Mouse (Mus musculus) intestine, embryonic 14.5 days (tissue): Measurements from ENCODE around the gene Mettl17. TPM values are rescaled to one million over a fixed set of nuclear protein-coding genes. Genes with fewer than 3 reads are reported as not detected.
"Not testable (repeated sequence)": the region's sequence is repeated elsewhere in the genome, so short reads cannot be mapped to it uniquely, and the experiment has no call there.

Source experiments
- ATAC-seq: fragments of 200-750 bp; cut with Nextera tagmentation; replicated peaks from 2 replicates; pipeline ENCODE4 v1.8.0; 2017; ENCODE audit warnings: low read depth, moderate number of reproducible peaks, moderate TSS enrichment, moderate library complexity; ENCODE audit not compliant: low FRiP score, low TSS enrichment
- DNase-seq: peaks from one replicate; pipeline ENCODE4 v3.0.0-alpha.2; 2018; ENCODE audit warnings: low spot score
- H3K27ac ChIP-seq: fragments of 300-500 bp; sonication (generic); 2 replicates; pipeline ENCODE4 v1.5.1; 2014; ENCODE audit warnings: low read depth, mild to moderate bottlenecking, control low read depth
- H3K27me3 ChIP-seq: fragments of 300-500 bp; sonication (generic); replicated peaks from 2 replicates; pipeline ENCODE4 v1.6.1; 2014; ENCODE audit warnings: low read length, control low read depth; ENCODE audit not compliant: control insufficient read depth, insufficient read depth
- H3K36me3 ChIP-seq: fragments of 300-500 bp; sonication (generic); 2 replicates; pipeline ENCODE4 v1.6.1; 2014; ENCODE audit warnings: low read length, control low read depth; ENCODE audit not compliant: control insufficient read depth, insufficient read depth
- H3K4me1 ChIP-seq: fragments of 300-500 bp; sonication (generic); replicated peaks from 2 replicates; pipeline ENCODE4 v1.6.1; 2014; ENCODE audit warnings: low read length, control low read depth, mixed read lengths; ENCODE audit not compliant: control insufficient read depth, insufficient read depth
- H3K4me2 ChIP-seq: fragments of 300-500 bp; sonication (generic); 2 replicates; pipeline ENCODE4 v1.6.1; 2014; ENCODE audit warnings: low read length
- H3K4me3 ChIP-seq: fragments of 300-500 bp; sonication (generic); 2 replicates; pipeline ENCODE4 v1.5.1; 2014; ENCODE audit warnings: low read depth, low read length, control low read depth, mixed read lengths
- H3K9ac ChIP-seq: fragments of 300-500 bp; sonication (generic); 2 replicates; pipeline ENCODE4 v1.6.1; 2014; ENCODE audit warnings: mild to moderate bottlenecking, low read length
- H3K9me3 ChIP-seq: fragments of 300-500 bp; sonication (generic); 2 replicates; pipeline ENCODE4 v1.6.1; 2016; ENCODE audit warnings: low read length, control low read depth; ENCODE audit not compliant: control insufficient read depth
- WGBS: fragments of 180-500 bp; shearing (Covaris S2); extraction: QIAGEN DNeasy Blood & Tissue Kit; methylation state at CpG from one replicate; pipeline ENCODE4 v1.1.7; 2014; 5-methylcytosine and 5-hydroxymethylcytosine counted together
- polyA plus RNA-seq: library from polyadenylated mRNA; unstranded; fragments of >200 nt; fragmentation: Nextera tagmentation; extraction: Ambion mirVana; gene quantifications from 2 replicates; pipeline ENCODE4 v1.2.1, GENCODE M21; 2014

Gene Mettl17
- polyA plus RNA-seq: 54.9 and 67.0 TPM in 2 replicates

DNA sequence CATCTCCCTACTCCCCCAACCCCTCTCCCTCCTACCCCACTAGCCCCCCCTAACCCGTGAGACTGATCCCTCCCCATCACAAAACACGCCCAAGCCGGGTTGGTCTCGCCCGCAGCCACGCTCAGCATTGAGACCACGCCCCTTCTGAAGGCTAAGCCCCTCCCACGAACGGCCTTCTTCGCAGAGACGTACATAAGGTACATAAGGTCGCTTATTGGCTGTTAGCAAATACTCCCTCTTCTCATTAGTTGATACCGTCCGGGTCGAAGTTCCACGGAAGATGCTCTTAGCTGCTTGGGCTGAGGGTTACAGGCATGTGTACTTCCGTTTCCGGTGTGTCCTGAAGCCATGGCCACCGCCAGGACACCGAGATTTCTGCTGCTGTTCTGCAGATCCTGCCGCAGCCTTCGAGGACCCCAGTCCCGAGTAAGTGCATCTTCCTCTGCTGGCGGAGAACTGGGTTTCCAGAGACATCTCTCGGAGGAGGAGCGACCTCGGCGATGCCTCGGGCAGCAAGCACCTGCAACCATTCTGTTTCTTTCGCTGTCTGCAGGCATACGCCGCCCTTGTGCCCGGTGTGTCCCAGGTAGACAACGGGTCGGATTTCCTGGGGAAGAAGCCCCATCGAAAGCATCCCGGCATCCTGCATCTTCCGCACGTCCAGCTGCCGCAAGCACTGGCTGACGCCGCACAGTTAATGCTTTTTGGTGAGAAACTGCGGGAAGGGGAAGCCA lies at the start of gene Mettl17:
Mettl17 (plus strand) TSS at position 245 of the 734 bp plus-strand sequence.
- H3K4me2 ChIP-seq: peak within 1 kb of the TSS; percentile 58
- H3K36me3 ChIP-seq: peaks cover 32% of the 10 kb centered on the region
- peak within 1 kb of the TSS; percentile 70 for H3K9ac ChIP-seq
- H3K4me3 ChIP-seq: peak within 1 kb of the TSS; percentile 85
- peaks cover 11% of the 10 kb centered on the region for H3K4me1 ChIP-seq
- under 1% methylated on average over 43 of the region's 43 CpGs for WGBS
- H3K27ac ChIP-seq: peak within 1 kb of the TSS; percentile 84
- DNase-seq (peak; percentile 96), ATAC-seq (peak; percentile 96)
- H3K9me3 ChIP-seq: no peaks in the 10 kb centered on the region
- no peaks in the 10 kb centered on the region for H3K27me3 ChIP-seq

DNA sequence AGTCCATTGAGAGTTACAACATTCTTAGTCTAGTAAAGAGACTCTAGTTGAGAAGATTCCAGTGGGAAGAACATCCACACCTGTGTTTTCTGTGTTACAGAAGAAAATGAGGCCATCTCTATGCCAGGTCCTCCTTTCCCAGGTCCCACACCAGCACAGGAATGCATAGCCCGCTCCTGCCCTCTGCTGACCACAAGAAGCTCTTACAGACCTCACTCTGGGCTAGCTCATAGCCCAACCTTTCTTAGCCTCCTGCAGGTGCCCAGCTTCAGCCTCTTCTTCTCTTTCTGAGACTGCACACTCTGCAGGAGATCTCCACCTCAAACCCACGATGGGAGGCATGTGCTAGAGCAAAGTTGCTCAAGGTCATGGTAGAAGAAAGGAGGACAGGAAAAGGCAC lies 46.2 kb upstream of the Mettl17 start:
- H3K4me1 ChIP-seq, H3K9ac ChIP-seq, H3K4me2 ChIP-seq, H3K9me3 ChIP-seq, DNase-seq, H3K27me3 ChIP-seq, H3K27ac ChIP-seq, ATAC-seq, H3K4me3 ChIP-seq, H3K36me3 ChIP-seq: not testable (repeated sequence)
- 9% methylated on average over 2 of the region's 2 CpGs for WGBS

DNA sequence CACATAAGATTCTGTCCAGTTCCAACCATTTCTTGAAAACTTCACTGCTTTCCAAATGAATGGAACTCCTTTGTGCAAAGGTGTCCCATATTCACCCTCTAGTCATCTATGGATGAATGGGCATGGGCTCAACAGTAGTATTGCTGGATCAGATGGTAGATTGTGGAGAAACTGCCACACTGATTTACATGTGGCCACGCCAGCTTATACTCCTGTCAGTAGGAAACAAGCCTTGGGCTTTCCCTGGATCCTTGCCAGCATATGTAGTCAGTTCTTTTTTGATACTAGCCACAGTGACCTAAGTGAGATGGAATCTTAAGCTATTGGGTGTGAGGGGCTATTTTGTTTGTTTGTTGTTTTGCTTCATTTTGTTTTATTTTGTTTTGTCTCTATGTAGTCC lies 42.4 kb upstream of the Mettl17 start:
- Histone ChIP-seq H3K9ac (no peak overlapping the region), H3K4me1 (no peaks in the 10 kb centered on the region), H3K36me3 (no peaks in the 10 kb centered on the region), H3K9me3 (no peaks in the 10 kb centered on the region), H3K4me2 (no peak overlapping the region), H3K27me3 (no peaks in the 10 kb centered on the region), H3K4me3 (no peak overlapping the region), H3K27ac (no peak overlapping the region)
- no peak for DNase-seq
- 78% methylated on average over 1 of the region's 1 CpGs for WGBS
- no peak for ATAC-seq

DNA sequence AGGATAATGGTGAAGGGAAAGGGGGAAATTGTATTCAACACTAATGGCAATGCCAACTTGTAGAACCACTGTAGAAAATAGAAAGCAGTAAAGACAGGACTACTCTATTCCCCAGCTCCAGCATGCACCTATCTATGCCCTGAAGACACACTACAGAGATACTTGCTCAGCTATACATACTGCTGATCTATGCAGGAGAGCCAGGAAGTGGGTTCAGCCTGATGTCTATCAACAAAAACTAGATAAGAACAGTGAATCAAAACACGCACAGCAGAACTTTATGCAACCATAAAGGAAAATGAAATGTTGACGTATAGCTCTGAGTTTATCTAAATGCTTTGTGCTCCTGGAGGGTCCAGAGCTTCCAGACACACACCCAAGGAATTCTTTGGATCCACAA lies 41.9 kb upstream of the Mettl17 start:
- Histone ChIP-seq H3K36me3 (no peaks in the 10 kb centered on the region), H3K27ac (no peak overlapping the region), H3K4me2 (no peak overlapping the region), H3K9ac (no peak overlapping the region), H3K4me3 (no peak overlapping the region), H3K4me1 (no peaks in the 10 kb centered on the region), H3K27me3 (no peaks in the 10 kb centered on the region), H3K9me3 (no peaks in the 10 kb centered on the region)
- 76% methylated on average over 2 of the region's 2 CpGs for WGBS
- no peak for DNase-seq
- no peak for ATAC-seq

DNA sequence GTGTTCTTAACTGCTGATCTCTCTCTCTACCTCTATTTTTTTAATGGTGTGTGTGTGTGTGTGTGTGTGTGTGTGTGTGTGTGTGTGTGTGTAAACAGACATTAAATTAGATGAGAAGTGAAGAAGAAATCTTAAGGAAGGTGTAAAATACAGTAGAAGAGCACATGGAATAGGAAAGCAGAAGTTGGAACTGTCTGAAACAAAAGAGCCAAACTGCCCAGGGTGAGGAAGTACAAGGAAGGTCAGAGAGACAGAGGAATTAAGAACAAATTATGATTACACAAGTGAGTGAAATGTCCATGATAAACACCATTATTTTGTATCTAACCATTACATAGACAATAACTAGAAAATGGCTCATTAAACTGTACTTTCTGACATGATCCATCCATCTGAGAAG lies 40.8 kb upstream of the Mettl17 start:
- Histone ChIP-seq H3K27ac (no peak overlapping the region), H3K4me2 (no peak overlapping the region)
- ATAC-seq: no peak

DNA sequence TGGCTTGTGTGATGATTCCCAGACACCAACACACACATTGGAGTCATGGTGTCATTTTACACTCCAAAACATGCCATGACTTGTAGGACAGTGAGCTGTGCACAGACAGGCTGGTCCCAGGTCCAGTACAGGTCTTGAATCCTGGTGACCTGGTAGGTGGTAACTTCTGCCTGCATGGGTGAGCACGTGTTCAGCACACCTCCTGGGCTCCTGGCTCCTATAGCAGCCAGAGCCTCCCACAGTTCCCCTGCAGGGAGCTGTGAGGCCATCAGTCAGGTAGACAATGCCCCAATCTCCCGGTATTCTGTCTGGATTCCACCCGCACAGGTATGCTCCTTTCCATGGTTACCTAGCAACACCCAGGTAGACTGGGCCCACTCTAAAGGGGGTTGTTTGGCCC lies 38.1 kb upstream of the Mettl17 start:
- Histone ChIP-seq H3K4me2 (no peak overlapping the region), H3K4me1 (no peaks in the 10 kb centered on the region), H3K27ac (no peak overlapping the region), H3K36me3 (no peaks in the 10 kb centered on the region), H3K9me3 (no peaks in the 10 kb centered on the region), H3K9ac (no peak overlapping the region), H3K4me3 (no peak overlapping the region), H3K27me3 (no peaks in the 10 kb centered on the region)
- ATAC-seq (no peak), DNase-seq (no peak)
- 68% methylated on average over 3 of the region's 3 CpGs for WGBS

More for the DNA sequence above, 40.8 kb upstream of the Mettl17 start:
- no peak for DNase-seq
- no peak overlapping the region for H3K4me3 ChIP-seq
- no peak overlapping the region for H3K9ac ChIP-seq
- no peaks in the 10 kb centered on the region for H3K27me3 ChIP-seq
- H3K4me1 ChIP-seq: no peaks in the 10 kb centered on the region
- H3K36me3 ChIP-seq: no peaks in the 10 kb centered on the region
- H3K9me3 ChIP-seq: no peaks in the 10 kb centered on the region

DNA sequence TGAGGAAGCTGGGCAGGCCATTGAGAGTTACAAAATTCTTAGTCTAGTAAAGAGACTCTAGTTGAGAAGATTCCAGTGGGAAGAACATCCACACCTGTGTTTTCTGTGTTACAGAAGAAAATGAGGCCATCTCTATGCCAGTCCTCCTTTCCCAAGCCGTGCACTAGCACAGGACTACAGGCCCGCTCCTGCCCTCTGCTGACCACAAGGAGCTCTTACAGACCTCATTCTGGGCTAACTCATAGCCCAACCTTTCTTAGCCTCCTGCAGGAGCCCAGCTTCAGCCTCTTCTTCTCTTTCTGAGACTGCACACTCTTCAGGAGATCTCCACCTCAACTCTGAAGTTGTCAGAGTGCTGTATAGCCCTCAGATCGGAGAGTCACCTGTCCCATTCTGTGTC lies 33.6 kb upstream of the Mettl17 start:
- not testable (repeated sequence) for H3K9ac ChIP-seq, H3K36me3 ChIP-seq, H3K4me2 ChIP-seq, H3K27me3 ChIP-seq, H3K4me1 ChIP-seq, H3K9me3 ChIP-seq, ATAC-seq, H3K27ac ChIP-seq, H3K4me3 ChIP-seq, DNase-seq
- WGBS: 50% methylated on average over 3 of the region's 3 CpGs

DNA sequence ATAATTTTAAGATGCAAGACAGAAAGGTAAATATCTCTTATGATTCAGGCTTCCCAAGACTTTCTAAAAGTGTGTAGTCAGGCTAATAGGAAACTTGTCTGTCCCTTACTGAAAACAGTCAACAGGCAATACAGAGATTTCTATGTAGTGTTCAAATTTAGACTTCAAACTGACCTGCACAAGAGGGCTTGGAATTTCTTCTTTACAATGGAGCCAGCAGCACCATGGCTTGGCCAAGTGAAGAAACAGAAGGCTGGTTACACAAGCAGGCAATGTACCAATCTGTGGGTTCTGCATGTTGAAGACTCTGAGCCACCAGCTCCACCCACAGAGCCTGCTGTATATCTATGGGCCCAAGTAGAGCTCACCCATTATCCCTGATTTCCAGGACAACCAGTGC lies 31.2 kb upstream of the Mettl17 start, which contains the start of gene Ear6:
Ear6 (plus strand) TSS at position 301 of the 400 bp plus-strand sequence.
- Histone ChIP-seq H3K36me3 (no peaks in the 10 kb centered on the region), H3K4me2 (no peak within 1 kb of the TSS), H3K4me1 (no peaks in the 10 kb centered on the region), H3K27me3 (no peaks in the 10 kb centered on the region), H3K4me3 (no peak within 1 kb of the TSS), H3K9me3 (no peaks in the 10 kb centered on the region), H3K9ac (no peak within 1 kb of the TSS), H3K27ac (no peak within 1 kb of the TSS)
- no peak for ATAC-seq
- no peak for DNase-seq

DNA sequence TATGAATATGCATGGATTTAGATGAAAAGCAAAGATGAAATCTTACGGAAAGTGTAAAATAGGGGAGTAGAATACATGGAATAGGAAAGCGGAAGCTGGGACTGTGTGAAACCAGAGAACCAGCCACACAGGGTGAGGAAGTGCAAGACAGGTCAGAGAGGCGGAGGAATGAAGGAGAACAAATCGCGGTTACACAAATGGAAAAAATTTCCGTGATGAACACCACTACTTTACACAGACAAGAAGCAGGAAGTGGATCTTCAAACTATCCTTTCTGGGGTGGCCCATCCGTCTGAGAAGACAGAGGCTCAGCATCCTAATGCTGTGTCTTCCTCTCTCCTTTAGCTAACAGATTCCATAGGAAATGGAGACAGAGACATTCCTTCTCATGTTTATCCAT lies 29.4 kb upstream of the Mettl17 start:
- H3K9me3 ChIP-seq, H3K4me1 ChIP-seq, H3K27me3 ChIP-seq, H3K4me3 ChIP-seq, H3K27ac ChIP-seq, DNase-seq, H3K9ac ChIP-seq, ATAC-seq, H3K4me2 ChIP-seq, H3K36me3 ChIP-seq: not testable (repeated sequence)
- WGBS: 60% methylated on average over 7 of the region's 7 CpGs
